In genomic region chr15:38414318-38415090, GRCm38 (mm10) we compare ENCODE assay signal across 9 mouse cellular contexts.
A peak's percentile ranks its signal among the peaks of the same experiment; 100 is the strongest.
DNase-seq lines count a peak whose midpoint lies in the region; ATAC-seq and TF ChIP-seq lines count a peak whose summit lies in the region.
"Had no signal": no experiment of that assay in that cellular context is flagged by ENCODE, and none has a peak within 500 bp of the region (broad histone marks: within the 10 kb centered on the region; RNA-seq: fewer than 3 reads in every experiment).

No protein-coding gene starts in this region.

- intact Hi-C loops in left cerebral cortex, postnatal 10 days (cut with DNase I), result no loop called here

- H3K36me3 ChIP-seq in lung, embryonic 14.5 days (ENCODE audit: insufficient read depth), result no peaks in the 10 kb centered on the region
- H3K36me3 ChIP-seq in embryonic facial prominence, embryonic 13.5 days, result no peaks in the 10 kb centered on the region
- H3K36me3 ChIP-seq in heart, embryonic 16.5 days (ENCODE audit: control insufficient read depth, insufficient read depth), result no peaks in the 10 kb centered on the region
- no peaks in the 10 kb centered on the region for H3K36me3 ChIP-seq in limb, embryonic 14.5 days (ENCODE audit: control insufficient read depth, insufficient read depth, low read length)
- no peaks in the 10 kb centered on the region for H3K36me3 ChIP-seq in forebrain, embryonic 12.5 days (replicated peaks)
- H3K36me3 ChIP-seq: hindbrain, embryonic 13.5 days had no signal

- no peaks in the 10 kb centered on the region for H3K9me3 ChIP-seq in lung, embryonic 14.5 days (ENCODE audit: low read depth, low read length)
- no peaks in the 10 kb centered on the region for H3K9me3 ChIP-seq in embryonic facial prominence, embryonic 13.5 days
- H3K9me3 ChIP-seq in heart, embryonic 16.5 days (replicated peaks; ENCODE audit: control insufficient read depth, low read length), result no peaks in the 10 kb centered on the region
- no peaks in the 10 kb centered on the region for H3K9me3 ChIP-seq in limb, embryonic 14.5 days (ENCODE audit: control insufficient read depth, low read length)
- no peaks in the 10 kb centered on the region for H3K9me3 ChIP-seq in forebrain, embryonic 12.5 days
- H3K9me3 ChIP-seq: hindbrain, embryonic 13.5 days had no signal

- H3K27ac ChIP-seq in lung, embryonic 14.5 days (ENCODE audit: low read depth), result peak overlapping the region; percentile 80
- 0 out of 2 replicates have a peak overlapping the region, but pooled peaks have one; percentile 22 for H3K27ac ChIP-seq in embryonic facial prominence, embryonic 13.5 days
- peak overlapping the region; percentile 56 for H3K27ac ChIP-seq in heart, embryonic 16.5 days (ENCODE audit: low read length)
- H3K27ac ChIP-seq in limb, embryonic 14.5 days (replicated peaks; ENCODE audit: low read depth, low read length), result no peak overlapping the region
- H3K27ac ChIP-seq in forebrain, embryonic 12.5 days, result no peak overlapping the region
- H3K27ac ChIP-seq: hindbrain, embryonic 13.5 days had no signal

- no peak overlapping the region for H3K9ac ChIP-seq in lung, embryonic 14.5 days
- no peak overlapping the region for H3K9ac ChIP-seq in embryonic facial prominence, embryonic 13.5 days
- H3K9ac ChIP-seq in heart, embryonic 16.5 days (ENCODE audit: low read length), result no peak overlapping the region
- no peak overlapping the region for H3K9ac ChIP-seq in limb, embryonic 14.5 days (ENCODE audit: low read depth, low read length, severe bottlenecking)
- H3K9ac ChIP-seq in forebrain, embryonic 12.5 days, result no peak overlapping the region
- H3K9ac ChIP-seq: hindbrain, embryonic 13.5 days had no signal

- H3K27me3 ChIP-seq in lung, embryonic 14.5 days (ENCODE audit: insufficient read depth, low read length), result no peaks in the 10 kb centered on the region
- no peaks in the 10 kb centered on the region for H3K27me3 ChIP-seq in embryonic facial prominence, embryonic 13.5 days
- H3K27me3 ChIP-seq in heart, embryonic 16.5 days (ENCODE audit: control insufficient read depth, insufficient read depth, low read length), result no peaks in the 10 kb centered on the region
- no peaks in the 10 kb centered on the region for H3K27me3 ChIP-seq in limb, embryonic 14.5 days (ENCODE audit: control insufficient read depth, insufficient read depth, low read length)
- H3K27me3 ChIP-seq in forebrain, embryonic 12.5 days, result no peaks in the 10 kb centered on the region
- H3K27me3 ChIP-seq: hindbrain, embryonic 13.5 days had no signal

- no peaks in the 10 kb centered on the region for H3K4me1 ChIP-seq in lung, embryonic 14.5 days (ENCODE audit: insufficient read depth)
- peaks cover 6% of the 10 kb centered on the region for H3K4me1 ChIP-seq in embryonic facial prominence, embryonic 13.5 days
- H3K4me1 ChIP-seq in heart, embryonic 16.5 days (ENCODE audit: control insufficient read depth, insufficient read depth, low read length), result peaks cover 5% of the 10 kb centered on the region
- H3K4me1 ChIP-seq in limb, embryonic 14.5 days (ENCODE audit: control insufficient read depth, insufficient read depth, low read length), result no peaks in the 10 kb centered on the region
- no peaks in the 10 kb centered on the region for H3K4me1 ChIP-seq in forebrain, embryonic 12.5 days
- H3K4me1 ChIP-seq: hindbrain, embryonic 13.5 days had no signal

- TF ChIP-seq POLR2A in limb, embryonic 14.5 days (IDR thresholded peaks at IDR 0.05; ENCODE audit: borderline replicate concordance, extremely low read depth, insufficient read depth, insufficient read length), result no peak

- TF ChIP-seq CTCF in lung, embryonic 14.5 days (IDR thresholded peaks at IDR 0.05; ENCODE audit: low read depth), result no peak

- peak; percentile 58 for ATAC-seq in lung, embryonic 14.5 days (ENCODE audit: insufficient read depth)
- ATAC-seq in embryonic facial prominence, embryonic 13.5 days (ENCODE audit: insufficient number of reproducible peaks, insufficient read depth, low FRiP score, low TSS enrichment, low read depth), result 0 out of 2 replicates have a peak, but pooled peaks have one; percentile 64
- ATAC-seq in heart, embryonic 16.5 days (replicated peaks; ENCODE audit: extremely low read depth, insufficient read depth, low FRiP score), result peak; percentile 67
- no peak; the same call in 1 of the 2 replicates for ATAC-seq in limb, embryonic 14.5 days (ENCODE audit: low FRiP score, low read depth)
- no peak for ATAC-seq in forebrain, embryonic 12.5 days (ENCODE audit: low FRiP score)

- 61% methylated on average over 8 of the region's 8 CpGs for whole genome bisulfite sequencing in lung, embryonic 14.5 days
- WGBS in embryonic facial prominence, embryonic 13.5 days, result 71% methylated on average over 8 of the region's 8 CpGs
- WGBS in heart, embryonic 16.5 days, result 59% methylated on average over 8 of the region's 8 CpGs
- WGBS in limb, embryonic 14.5 days, result 67% methylated on average over 8 of the region's 8 CpGs
- 82% methylated on average over 8 of the region's 8 CpGs for WGBS in forebrain, embryonic 12.5 days

- H3K4me2 ChIP-seq in lung, embryonic 14.5 days, result no peak overlapping the region
- H3K4me2 ChIP-seq in embryonic facial prominence, embryonic 13.5 days, result no peak overlapping the region
- no peak overlapping the region for H3K4me2 ChIP-seq in heart, embryonic 16.5 days (ENCODE audit: low read depth, low read length)
- H3K4me2 ChIP-seq in limb, embryonic 14.5 days (replicated peaks; ENCODE audit: low read depth, low read length, severe bottlenecking), result no peak overlapping the region
- no peak overlapping the region for H3K4me2 ChIP-seq in forebrain, embryonic 12.5 days
- H3K4me2 ChIP-seq: hindbrain, embryonic 13.5 days had no signal

- DNase-seq in lung, embryonic 14.5 days, result peak; percentile 87
- DNase-seq in lung, postnatal 36 days, result no peak
- peak; percentile 27 for DNase-seq in limb, embryonic 14.5 days (ENCODE audit: low spot score)
- no peak for DNase-seq in left cerebral cortex, postnatal 10 days (ENCODE audit: extremely low spot score in 1 of 2, low spot score in 2 of 2)
- no peak for DNase-seq in layer of hippocampus, adult 18-20 months (ENCODE audit: low spot score in 2 of 2)

- no peak overlapping the region for H3K4me3 ChIP-seq in lung, embryonic 14.5 days (ENCODE audit: low read depth, low read length)
- H3K4me3 ChIP-seq in embryonic facial prominence, embryonic 13.5 days, result no peak overlapping the region
- no peak overlapping the region for H3K4me3 ChIP-seq in heart, embryonic 16.5 days (ENCODE audit: low read length)
- H3K4me3 ChIP-seq in limb, embryonic 14.5 days (replicated peaks; ENCODE audit: low read length), result no peak overlapping the region
- no peak overlapping the region for H3K4me3 ChIP-seq in forebrain, embryonic 12.5 days (replicated peaks)
- H3K4me3 ChIP-seq: hindbrain, embryonic 13.5 days had no signal

Comparison
In these comparisons a context has a peak if more than half of its experiments do, and no peak if none do; other contexts are left out.
1. DNase-seq: peak in lung, embryonic 14.5 days (single experiment) and limb, embryonic 14.5 days (single experiment); none in lung, postnatal 36 days (single experiment), left cerebral cortex, postnatal 10 days (0 of 2) and layer of hippocampus, adult 18-20 months (0 of 2).
2. ATAC-seq: peak in lung, embryonic 14.5 days (single experiment), embryonic facial prominence, embryonic 13.5 days (single experiment) and heart, embryonic 16.5 days (single experiment); none in limb, embryonic 14.5 days (single experiment) and forebrain, embryonic 12.5 days (single experiment).
3. H3K27ac ChIP-seq: peak in lung, embryonic 14.5 days (single experiment), embryonic facial prominence, embryonic 13.5 days (single experiment) and heart, embryonic 16.5 days (single experiment); none in limb, embryonic 14.5 days (single experiment) and forebrain, embryonic 12.5 days (single experiment).